Mouse (Mus musculus): ENCODE data around the gene Ckap4.
"Not testable (repeated sequence)": the region's sequence is repeated elsewhere in the genome, so short reads cannot be mapped to it uniquely, and the experiment has no call there.

Ckap4 gene

GRCm38 (mm10) chr10:84498867-84499266 lies 35.0 kb downstream of the Ckap4 start:
- DNase-seq (ENCODE audit: low read depth), result no peak

DNA sequence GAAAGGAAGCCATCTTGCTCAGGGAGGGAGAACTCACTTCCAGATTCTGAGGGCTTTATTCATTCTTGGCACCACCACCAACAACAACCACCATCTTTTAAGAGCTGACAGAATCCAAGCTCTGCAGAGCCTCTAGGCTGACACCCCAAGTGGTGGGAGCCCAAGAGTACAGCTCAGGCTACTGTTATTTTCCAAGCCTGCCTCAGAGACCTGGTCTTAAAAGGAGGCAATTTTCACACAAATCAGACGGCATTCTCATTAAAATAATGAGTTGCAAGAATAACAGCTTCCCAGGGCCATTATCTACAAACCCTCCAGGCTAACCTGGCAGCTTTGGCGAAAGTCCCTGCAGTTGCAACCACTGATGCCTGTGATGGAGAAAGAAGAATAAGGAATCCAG lies 37.1 kb downstream of the Ckap4 start:
- DNase-seq (ENCODE audit: low read depth), result no peak

- DNase-seq (ENCODE audit: low read depth), result no peak
Observed at GRCm38 (mm10) chr10:84494432-84494831, 39.4 kb downstream of the Ckap4 start.

DNA sequence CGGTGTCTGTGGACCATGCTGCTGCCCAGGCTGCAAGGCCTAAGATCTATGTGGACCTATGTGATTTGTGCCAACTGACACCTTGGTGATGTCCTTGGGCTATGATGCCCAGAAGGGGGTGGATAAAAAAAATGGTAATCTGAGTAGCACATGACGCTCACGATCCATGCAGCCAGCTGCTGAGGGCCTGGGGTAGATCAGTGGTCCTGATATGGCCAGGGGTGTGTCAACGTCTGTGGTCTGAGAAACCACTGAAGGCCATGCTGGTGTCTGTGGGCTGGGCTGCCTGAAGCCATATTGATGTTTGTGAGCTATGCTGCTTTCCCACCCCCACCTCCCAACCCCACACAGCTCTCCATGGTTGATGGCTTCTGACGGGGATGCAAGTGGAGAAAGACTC lies 43.7 kb downstream of the Ckap4 start:
- no peak for DNase-seq (ENCODE audit: low read depth)

GRCm38 (mm10) chr10:84488315-84488714 lies 45.5 kb downstream of the Ckap4 start:
- peak; percentile 51 for DNase-seq (ENCODE audit: low read depth)

- no peak for DNase-seq (ENCODE audit: low read depth)
Observed at GRCm38 (mm10) chr10:84484661-84485060, 49.2 kb downstream of the Ckap4 start.

DNA sequence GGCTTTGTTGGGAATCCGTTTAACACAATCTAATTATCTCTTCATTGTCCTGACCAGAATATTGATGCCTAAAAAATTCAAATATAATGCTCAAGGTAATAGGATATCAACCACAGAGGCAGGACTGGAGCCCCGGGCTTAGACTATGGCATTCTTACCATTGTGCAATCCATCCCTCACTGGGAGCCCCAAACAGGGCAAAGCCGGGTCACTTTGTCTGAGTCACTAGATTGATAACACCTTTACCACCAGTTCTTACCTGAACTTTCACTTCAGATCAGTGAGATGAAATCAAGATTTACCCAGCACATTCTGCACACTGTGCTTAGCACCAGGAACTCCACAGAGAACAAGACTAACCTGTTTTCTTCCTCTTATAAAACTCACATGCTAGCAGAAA lies 50.3 kb downstream of the Ckap4 start:
- DNase-seq (ENCODE audit: low read depth), result no peak

- DNase-seq (ENCODE audit: low read depth), result no peak
Observed at GRCm38 (mm10) chr10:84483069-84483468, 50.8 kb downstream of the Ckap4 start.

- not testable (repeated sequence) for DNase-seq (ENCODE audit: low read depth)
Observed at GRCm38 (mm10) chr10:84482418-84482817, 51.4 kb downstream of the Ckap4 start.

- DNase-seq (ENCODE audit: low read depth), result no peak
Observed at GRCm38 (mm10) chr10:84481327-84481671, 52.6 kb downstream of the Ckap4 start.

GRCm38 (mm10) chr10:84480667-84481326 lies 53.1 kb downstream of the Ckap4 start:
- no peak for DNase-seq (ENCODE audit: low read depth)

DNA sequence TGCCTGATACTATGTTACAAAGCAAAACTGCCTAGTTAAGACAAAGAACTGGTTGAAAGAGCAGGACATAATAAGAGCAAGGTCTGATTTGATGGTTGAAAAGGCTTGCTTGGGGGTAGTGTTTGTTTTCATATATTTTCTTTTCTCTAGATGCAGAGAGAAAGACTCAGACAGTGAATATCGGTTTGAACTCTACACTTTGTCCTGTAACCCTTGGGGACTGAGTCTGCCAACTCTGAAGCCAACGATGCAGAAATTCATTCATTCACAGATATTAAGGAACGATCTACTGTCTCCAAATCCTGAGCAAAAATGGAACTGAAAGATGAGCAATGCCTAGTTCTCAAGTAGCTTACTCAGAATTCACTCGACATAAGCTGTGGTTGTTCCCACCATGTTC lies 53.7 kb downstream of the Ckap4 start:
- DNase-seq (ENCODE audit: low read depth), result no peak

- no peak for DNase-seq (ENCODE audit: low read depth)
Observed at GRCm38 (mm10) chr10:84477613-84478076, 56.2 kb downstream of the Ckap4 start.

- DNase-seq (ENCODE audit: low read depth), result no peak
Observed at GRCm38 (mm10) chr10:84477045-84477612, 56.7 kb downstream of the Ckap4 start.

Measured in c-Kit-positive CD71-negative TER-119-negative erythroid progenitor cells, embryonic 14.5 days (primary cell).